Mouse (Mus musculus) mature B cell (primary cell): ENCODE results near the gene Atp13a5.

ENCODE experiments used
- in situ Hi-C: fragments of 300-500 bp; cut with MboI; formaldehyde crosslinking; loops from 2 replicates; pipeline ENCODE4 v1.14.3; 2019

Atp13a5 gene

DNA sequence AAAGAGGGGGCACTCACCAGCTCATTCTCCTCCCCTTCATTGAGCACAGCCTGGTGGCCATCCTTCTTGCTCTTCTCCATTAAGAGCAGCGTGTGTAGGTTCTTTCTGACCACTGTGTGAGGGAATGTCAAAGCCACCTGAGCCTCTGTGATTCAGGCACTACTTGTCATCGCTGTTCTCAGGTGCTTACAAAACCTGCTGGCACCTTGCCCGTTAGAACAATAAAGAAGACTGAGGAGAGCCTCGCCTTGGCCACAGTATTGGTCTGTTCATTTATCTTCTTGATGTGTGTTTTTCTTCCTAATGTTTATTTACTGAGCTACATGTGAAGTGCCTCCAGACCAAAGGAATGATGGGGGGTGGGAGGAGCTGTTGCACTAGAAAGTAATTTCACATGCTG, at the start of gene Atp13a5:
Gene Atp13a5 (minus strand): TSS at position 275 of the 400 bp plus-strand sequence.
- in situ Hi-C loops: no loop called here

DNA sequence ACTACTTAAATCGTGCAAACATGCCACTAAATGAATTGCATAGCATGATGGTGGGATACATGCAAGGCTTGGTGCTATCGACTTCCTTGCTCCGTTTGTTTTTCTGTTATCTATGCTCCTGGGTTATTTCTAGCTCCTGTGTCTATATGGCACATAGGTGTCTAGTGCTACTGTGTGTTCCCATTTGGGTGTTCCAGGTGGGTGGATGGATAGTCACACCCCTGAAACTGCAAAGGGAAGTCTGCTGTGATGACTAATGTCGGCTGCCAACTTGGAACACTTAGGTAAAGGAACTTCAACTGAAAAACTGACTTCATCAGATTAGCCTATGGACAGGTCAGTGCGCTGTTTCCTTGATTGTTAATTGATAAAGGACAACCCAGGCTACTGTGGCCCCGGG, 36.3 kb upstream of the Atp13a5 start:
- in situ Hi-C loops: no loop called here

GRCm38 (mm10) chr16:29407319-29407718, 28.8 kb upstream of the Atp13a5 start:
- in situ Hi-C loops: no loop called here

GRCm38 (mm10) chr16:29399079-29399478, 20.5 kb upstream of the Atp13a5 start:
- in situ Hi-C loops: no loop called here

DNA sequence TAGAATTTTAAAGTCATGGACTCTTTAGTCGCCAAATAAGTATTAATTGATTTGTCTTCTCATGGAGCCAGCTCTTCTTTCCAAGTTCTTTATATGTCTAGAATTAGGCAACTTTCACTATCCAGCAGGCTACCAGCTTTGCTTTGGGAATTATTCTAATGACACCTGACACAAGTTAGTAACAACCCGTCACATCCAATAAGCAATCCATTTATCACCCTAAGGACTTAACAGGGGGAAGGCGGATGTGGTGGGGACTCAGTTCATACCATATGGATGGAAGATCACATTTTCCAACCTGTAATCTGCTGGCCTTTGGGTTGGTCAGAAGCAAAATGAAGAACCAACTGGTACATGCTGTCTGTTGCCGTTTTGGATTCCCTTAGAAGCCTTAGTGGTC, 6.2 kb upstream of the Atp13a5 start:
- in situ Hi-C loops: no loop called here

DNA sequence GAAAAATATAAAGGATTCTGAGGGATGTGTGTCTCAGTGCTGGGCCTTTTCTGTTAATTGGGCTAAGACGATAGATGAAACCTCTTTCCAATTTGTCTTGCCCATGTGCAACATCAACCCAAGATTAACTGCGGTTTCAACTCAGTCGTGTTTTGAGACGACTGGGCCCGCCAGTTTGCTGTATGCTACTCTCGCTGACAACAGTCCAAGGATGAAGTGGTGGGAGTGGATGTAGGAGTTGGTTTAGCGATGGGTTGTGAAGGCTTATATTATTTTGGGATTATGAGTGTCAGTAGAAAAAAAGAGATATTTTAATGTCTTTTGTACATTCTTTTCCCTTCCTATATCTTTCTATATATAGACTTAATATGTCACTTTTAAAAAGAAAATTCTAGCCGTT, 3.9 kb downstream of the Atp13a5 start:
- in situ Hi-C loops: no loop called here

DNA sequence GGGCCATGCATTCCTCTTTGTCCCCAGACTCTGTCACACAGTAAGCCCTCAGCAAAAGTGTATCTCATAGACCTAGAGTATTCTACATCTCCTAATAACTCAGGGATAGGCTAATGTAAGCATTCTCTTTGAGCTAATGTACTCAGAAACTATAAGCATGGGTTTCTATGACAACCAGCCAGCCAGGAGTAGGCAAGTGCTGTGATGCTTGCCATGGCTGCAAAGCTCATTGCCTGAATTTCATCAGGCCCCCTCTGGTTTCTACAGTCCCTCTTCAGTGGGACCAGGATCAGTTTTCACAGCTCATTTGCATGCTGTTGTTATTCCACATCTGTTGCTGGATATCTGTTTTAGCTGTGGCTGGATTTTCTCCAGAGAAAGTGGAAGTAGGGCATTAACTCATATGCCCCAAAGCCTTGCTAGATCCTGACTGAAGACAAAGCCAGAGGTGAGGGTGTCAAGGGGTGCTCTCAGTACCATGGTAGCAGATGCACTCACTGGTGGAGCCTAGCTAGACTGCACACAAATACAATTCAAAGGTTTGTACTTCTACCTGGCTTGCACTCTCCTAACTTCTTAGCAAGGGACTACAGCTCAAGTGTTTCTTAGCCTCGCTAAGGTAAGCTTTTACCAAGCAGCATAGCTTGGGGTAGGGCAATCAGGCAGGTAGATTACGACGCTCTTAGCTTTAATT, 47.0 kb downstream of the Atp13a5 start:
- in situ Hi-C loops: no loop called here

DNA sequence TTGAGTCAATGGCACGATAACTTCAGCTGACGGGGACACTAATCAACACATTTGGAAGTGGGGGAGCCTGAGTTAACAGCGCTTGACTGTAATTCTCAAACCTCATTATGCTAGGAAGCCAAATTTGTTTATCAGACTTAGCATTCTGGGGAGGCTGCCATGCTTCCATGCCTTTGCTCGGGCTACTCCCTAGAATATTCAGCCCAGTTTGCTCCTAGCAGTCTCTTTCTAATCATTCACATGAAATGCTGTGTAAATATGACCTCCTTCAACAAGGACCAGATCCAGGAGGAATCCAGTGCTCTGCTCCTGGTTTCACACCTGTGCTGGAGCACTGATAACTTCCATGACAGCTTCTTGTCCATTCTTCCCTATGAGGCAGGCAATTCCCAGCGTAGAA, 47.6 kb downstream of the Atp13a5 start:
- in situ Hi-C loops: no loop called here

- in situ Hi-C loops: no loop called here
Measured at GRCm38 (mm10) chr16:29329213-29329612, 49.3 kb downstream of the Atp13a5 start.

DNA sequence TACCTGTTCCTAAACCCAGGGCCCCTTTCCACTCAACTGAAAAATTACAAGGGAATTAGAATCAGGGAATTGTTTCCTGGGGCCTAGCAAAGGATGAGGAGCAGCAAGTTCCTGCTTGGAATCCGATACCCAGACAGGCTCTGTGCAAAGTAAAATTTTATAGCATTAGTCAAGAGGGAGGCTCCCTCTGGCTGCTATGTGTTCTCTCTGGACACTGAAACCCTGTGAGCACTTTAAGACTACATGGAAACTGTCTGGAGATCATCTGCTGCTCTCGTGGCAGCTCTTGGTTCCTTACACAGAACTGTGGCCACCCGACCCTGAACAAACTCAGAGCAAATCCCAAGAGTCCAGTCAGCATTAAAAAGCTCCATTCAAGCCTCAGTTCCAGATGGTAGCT, 50.6 kb downstream of the Atp13a5 start:
- in situ Hi-C loops: no loop called here

- in situ Hi-C loops: no loop called here
Measured at GRCm38 (mm10) chr16:29325233-29325919, 53.2 kb downstream of the Atp13a5 start.

DNA sequence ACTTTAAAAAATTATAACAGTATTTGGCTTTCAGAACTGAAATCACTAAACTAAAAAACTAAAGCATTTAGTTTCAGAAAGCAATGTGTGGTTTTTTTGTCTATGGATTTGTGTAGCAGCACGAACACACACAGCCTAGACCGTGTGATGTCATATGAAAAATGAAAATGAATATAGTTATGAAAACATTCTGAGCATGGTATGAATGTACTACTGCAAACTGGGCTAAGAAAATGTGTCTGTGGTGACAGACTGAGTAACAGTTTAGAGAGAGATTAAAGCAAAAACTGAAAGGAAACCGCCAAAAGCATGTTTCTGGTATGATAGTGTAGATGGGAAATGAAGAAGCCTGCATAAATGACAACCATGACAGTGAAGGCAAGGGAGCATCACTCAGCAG, 57.8 kb downstream of the Atp13a5 start:
- in situ Hi-C loops: no loop called here

DNA sequence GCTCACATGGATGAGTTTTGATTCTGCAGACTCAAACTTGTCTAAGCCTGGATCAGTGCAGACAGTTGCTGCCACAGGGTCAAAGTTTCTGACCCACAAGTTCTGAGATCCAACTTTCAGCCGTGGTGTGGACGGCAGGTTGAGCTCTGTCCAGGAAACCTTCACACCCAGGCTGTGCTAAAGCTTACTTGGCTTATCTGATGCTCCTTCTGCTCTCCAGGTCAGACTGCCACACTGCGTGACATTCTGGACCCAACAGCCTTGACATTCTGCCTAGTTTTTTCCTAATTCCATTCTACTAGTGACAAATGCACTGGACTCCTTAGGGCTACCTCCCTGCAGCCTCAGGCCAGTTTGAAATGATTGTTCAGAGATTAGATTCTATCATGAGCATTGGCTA, 63.1 kb downstream of the Atp13a5 start:
- in situ Hi-C loops: no loop called here

DNA sequence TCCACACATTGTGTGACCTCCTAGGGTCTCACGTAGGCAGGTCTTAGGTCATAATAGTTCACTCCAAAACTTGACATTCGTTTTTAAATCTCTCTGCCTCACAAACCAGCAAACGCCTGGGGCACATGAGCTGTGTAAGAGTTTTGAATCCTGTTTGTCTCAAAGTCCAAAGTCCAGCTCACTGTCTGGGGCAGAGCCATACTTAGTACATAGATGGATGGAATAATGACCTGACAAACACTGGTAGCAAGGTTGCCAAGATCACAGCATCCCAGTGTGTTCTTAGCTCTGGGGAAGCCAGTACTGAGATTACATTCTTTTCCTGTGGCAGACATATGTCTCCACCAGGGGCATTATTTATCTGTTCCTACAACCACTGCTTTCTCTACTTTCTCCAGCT, 63.5 kb downstream of the Atp13a5 start:
- in situ Hi-C loops: no loop called here

DNA sequence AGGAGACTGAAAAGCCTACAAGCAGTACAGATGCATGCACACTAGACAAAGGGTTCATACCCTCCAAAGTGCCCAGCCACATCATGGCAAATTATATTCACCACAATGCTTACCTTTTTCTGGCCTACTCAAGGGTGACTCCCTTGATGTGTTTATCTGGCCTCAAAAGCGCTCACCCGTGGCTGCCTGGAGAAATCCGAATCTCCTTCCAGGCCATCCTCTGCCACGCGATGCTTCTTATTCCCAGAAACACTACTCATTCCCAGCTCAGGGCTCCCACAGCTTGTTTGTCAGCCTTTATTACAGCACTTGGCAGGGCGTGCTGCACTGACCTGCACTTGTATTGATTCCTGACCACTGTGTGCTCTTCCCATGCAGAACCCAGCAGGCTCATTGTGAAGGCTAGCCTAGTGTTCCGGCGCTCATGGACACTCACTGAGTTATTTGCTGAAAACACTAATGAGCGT, 80.9 kb downstream of the Atp13a5 start:
- in situ Hi-C loops: no loop called here

GRCm38 (mm10) chr16:29280691-29281090, 97.8 kb downstream of the Atp13a5 start:
- in situ Hi-C loops: no loop called here

GRCm38 (mm10) chr16:29254325-29254724, 124.2 kb downstream of the Atp13a5 start:
- in situ Hi-C loops: no loop called here

- in situ Hi-C loops: no loop called here
Measured at GRCm38 (mm10) chr16:29235951-29236350, 142.6 kb downstream of the Atp13a5 start.

DNA sequence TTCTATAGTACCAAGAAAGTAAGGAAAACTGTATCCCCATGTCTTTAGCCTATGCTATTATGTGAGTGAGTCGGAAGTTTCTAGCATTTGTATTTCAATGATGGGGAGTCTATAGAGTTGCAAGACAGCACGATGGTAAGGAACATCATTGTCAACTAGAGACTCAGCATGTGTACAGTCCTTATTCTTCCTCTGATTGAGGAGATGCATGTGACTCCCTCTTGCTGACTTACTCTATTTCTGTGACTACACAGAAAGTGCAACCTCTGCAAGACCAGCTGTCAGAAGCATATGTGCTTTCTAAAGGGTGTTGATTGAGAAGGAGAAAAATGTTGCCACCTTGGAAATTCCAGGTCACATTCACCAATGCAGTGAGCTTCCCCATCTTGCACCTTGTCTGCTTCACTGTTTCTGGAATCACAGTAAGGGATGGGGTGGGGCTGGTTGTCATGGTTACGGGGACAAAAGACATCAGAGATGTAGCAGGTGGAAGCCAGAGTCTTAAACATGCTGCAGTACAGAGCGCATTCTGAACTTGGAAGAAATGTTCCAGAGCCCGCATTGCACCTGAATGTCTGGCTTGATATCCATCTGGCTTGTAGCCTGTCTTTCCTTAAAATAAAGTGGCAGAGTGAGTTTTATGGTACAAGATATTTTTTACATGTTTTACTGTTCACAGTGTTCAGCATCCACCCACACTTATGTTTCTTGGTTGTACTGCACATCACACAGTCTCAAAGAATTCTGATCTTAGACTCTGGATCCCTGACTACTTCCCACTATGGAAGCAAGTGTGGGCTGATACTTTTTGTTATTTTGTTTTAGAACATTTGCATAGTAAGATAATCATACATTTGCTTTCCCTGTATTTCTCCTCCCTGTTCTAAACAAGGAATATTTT, 161.9 kb downstream of the Atp13a5 start:
- in situ Hi-C loops: no loop called here

DNA sequence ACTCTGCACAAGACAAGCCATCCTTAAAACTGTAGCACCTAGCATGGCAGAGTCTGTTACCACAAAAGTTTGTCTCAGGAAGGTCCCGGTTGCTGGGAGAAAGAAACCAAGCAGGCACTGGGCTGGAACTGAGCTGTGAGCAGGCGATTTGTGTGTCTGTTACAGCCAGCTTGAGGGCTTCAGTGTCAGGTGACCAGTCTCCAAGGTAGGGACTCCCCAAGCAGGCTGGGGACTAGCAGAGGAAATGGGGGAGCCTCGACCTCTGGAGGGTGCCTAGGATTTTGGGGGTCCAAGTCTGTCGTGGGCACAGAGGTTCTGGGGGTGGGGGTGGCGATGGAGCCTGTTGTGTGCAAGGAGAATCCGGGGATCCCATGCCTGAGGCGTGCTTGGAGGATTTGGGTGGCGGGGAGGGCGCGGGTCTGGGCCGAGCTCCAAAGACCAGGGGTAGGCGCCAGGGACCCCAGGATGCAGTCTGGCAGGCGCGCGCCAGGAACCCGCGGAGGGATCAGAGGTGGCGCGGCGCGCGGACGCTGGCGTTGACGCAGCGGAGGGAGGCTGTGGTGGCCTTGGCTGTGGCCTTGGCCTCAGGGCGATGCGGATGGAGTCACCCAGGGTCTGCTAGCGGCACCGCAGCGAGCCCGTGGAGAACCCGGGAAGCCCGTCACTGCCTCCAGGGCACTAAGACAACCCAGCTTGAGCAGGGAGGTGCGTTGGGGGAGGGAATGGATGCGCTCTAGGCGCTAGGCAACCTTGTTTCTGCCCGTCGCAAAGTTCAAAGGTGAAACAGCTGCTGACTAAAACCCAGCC, 168.7 kb downstream of the Atp13a5 start, which contains the start of gene Hrasls:
Gene Hrasls (plus strand): TSS at position 91 of the 807 bp plus-strand sequence.
- in situ Hi-C loops: no loop called here

- in situ Hi-C loops: no loop called here
Measured at GRCm38 (mm10) chr16:29208841-29209240, 169.7 kb downstream of the Atp13a5 start.

DNA sequence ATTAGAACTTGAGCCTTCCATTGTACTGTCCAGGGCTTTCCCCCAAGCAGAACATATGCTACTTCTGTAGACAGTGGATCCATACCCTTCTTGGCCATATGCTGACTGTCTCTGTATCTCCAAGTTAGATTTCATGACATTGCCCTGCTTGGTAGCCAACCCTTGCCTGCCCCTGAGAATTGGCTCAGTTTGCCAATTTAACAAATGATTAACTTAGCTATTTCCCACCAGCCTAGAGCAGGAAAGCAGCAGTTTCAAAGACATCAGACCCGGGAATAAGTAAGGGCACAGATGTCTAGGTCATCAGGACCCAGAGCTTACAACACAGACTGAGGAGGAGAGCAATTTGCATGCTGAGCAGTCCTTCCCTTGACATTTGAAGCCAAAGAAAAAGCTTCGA, 173.0 kb downstream of the Atp13a5 start:
- in situ Hi-C loops: no loop called here
